Mouse (Mus musculus) layer of hippocampus, postnatal 25 days (tissue): ENCODE data around the gene Sdr42e1. TPM values are rescaled to one million over a fixed set of nuclear protein-coding genes. Genes with fewer than 3 reads are reported as not detected.

ENCODE experiments used
- DNase-seq, 2 experiments: peaks; one replicate each; pipeline ENCODE4 v3.0.0; 2022; ENCODE audit warnings: mixed read lengths in 2 of 2, low spot score in 1 of 2; ENCODE audit errors: extremely low spot score in 1 of 2
- total RNA-seq, 2 experiments: library from RNA; stranded (reverse); gene quantifications; 2 replicates each; pipeline ENCODE4 v1.2.3; 2021

Gene Sdr42e1
- 1 to 10 TPM; 4.8 to 5.5 TPM for total RNA-seq

GRCm38 (mm10) chr8:117673430-117673830 lies at the start of gene Sdr42e1:
Gene Sdr42e1 (minus strand): TSS chr8:117673689.
- DNase-seq: peak; percentile 34 to 53

GRCm38 (mm10) chr8:117718152-117718860 lies 44.8 kb upstream of the Sdr42e1 start:
- DNase-seq: no peak

GRCm38 (mm10) chr8:117715896-117716295 lies 42.4 kb upstream of the Sdr42e1 start:
- no peak for DNase-seq

GRCm38 (mm10) chr8:117714604-117715003 lies 41.1 kb upstream of the Sdr42e1 start:
- no peak for DNase-seq

GRCm38 (mm10) chr8:117712226-117712625 lies 38.7 kb upstream of the Sdr42e1 start:
- DNase-seq: no peak

- no peak for DNase-seq
Observed at GRCm38 (mm10) chr8:117706141-117706540, 32.7 kb upstream of the Sdr42e1 start.

GRCm38 (mm10) chr8:117702701-117703100 lies 29.2 kb upstream of the Sdr42e1 start:
- no peak for DNase-seq

- DNase-seq: no peak
Observed at GRCm38 (mm10) chr8:117701859-117702258, 28.4 kb upstream of the Sdr42e1 start, which contains the start of gene Hsd17b2. Gene Hsd17b2 (plus strand): TSS chr8:117701904.

GRCm38 (mm10) chr8:117701246-117701645 lies 27.8 kb upstream of the Sdr42e1 start:
- no peak for DNase-seq

GRCm38 (mm10) chr8:117700699-117701098 lies 27.2 kb upstream of the Sdr42e1 start:
- DNase-seq: no peak

- DNase-seq: peak in 1 of 2 experiments; percentile 51
Observed at GRCm38 (mm10) chr8:117697248-117697647, 23.8 kb upstream of the Sdr42e1 start.

GRCm38 (mm10) chr8:117695636-117696035 lies 22.1 kb upstream of the Sdr42e1 start:
- no peak for DNase-seq

GRCm38 (mm10) chr8:117692131-117692530 lies 18.6 kb upstream of the Sdr42e1 start:
- DNase-seq: no peak

- DNase-seq: no peak
Observed at GRCm38 (mm10) chr8:117687890-117688289, 14.4 kb upstream of the Sdr42e1 start.

GRCm38 (mm10) chr8:117684504-117684903 lies 11.0 kb upstream of the Sdr42e1 start:
- DNase-seq: no peak

GRCm38 (mm10) chr8:117683925-117684472 lies 10.5 kb upstream of the Sdr42e1 start:
- no peak for DNase-seq

- no peak for DNase-seq
Observed at GRCm38 (mm10) chr8:117678650-117679049, 5.2 kb upstream of the Sdr42e1 start.

GRCm38 (mm10) chr8:117677011-117677410 lies 3.5 kb upstream of the Sdr42e1 start:
- DNase-seq: no peak

GRCm38 (mm10) chr8:117676460-117676859 lies 3.0 kb upstream of the Sdr42e1 start:
- DNase-seq: no peak

- no peak for DNase-seq
Observed at GRCm38 (mm10) chr8:117675171-117675570, 1.7 kb upstream of the Sdr42e1 start.

GRCm38 (mm10) chr8:117672558-117672957 lies 931 bp downstream of the Sdr42e1 start:
- no peak for DNase-seq

- DNase-seq: no peak
Observed at GRCm38 (mm10) chr8:117670461-117670860, 3.0 kb downstream of the Sdr42e1 start.
